Mouse (Mus musculus) stomach, embryonic 15.5 days (tissue): ENCODE data around the gene Gdf3. TPM values are rescaled to one million over a fixed set of nuclear protein-coding genes. Genes with fewer than 3 reads are reported as not detected.

Experiments
- ATAC-seq: fragments of 200-750 bp; cut with Nextera tagmentation; 2 replicates; pipeline ENCODE4 v1.8.0; 2017; ENCODE audit warnings: low read depth, moderate number of reproducible peaks, moderate TSS enrichment; ENCODE audit not compliant: insufficient read depth, low FRiP score
- H3K27ac ChIP-seq: fragments of 300-500 bp; sonication (generic); 2 replicates; pipeline ENCODE4 v1.5.1; 2015; ENCODE audit warnings: mild to moderate bottlenecking, inconsistent platforms
- H3K27me3 ChIP-seq: fragments of 300-500 bp; sonication (generic); replicated peaks from 2 replicates; pipeline ENCODE4 v1.6.1; 2015; ENCODE audit warnings: inconsistent platforms
- H3K36me3 ChIP-seq: fragments of 300-500 bp; sonication (generic); 2 replicates; pipeline ENCODE4 v1.6.1; 2015; ENCODE audit warnings: inconsistent platforms
- H3K4me1 ChIP-seq: fragments of 300-500 bp; sonication (generic); 2 replicates; pipeline ENCODE4 v1.6.1; 2015; ENCODE audit warnings: inconsistent platforms
- H3K4me2 ChIP-seq: fragments of 300-500 bp; sonication (generic); 2 replicates; pipeline ENCODE4 v1.6.1; 2015; ENCODE audit warnings: mild to moderate bottlenecking, inconsistent platforms
- H3K4me3 ChIP-seq: fragments of 300-500 bp; sonication (generic); replicated peaks from 2 replicates; pipeline ENCODE4 v1.5.1; 2015; ENCODE audit warnings: inconsistent platforms
- H3K9ac ChIP-seq: fragments of 300-500 bp; sonication (generic); 2 replicates; pipeline ENCODE4 v1.6.1; 2015; ENCODE audit warnings: inconsistent platforms
- H3K9me3 ChIP-seq: fragments of 300-500 bp; sonication (generic); 2 replicates; pipeline ENCODE4 v1.6.1; 2016; ENCODE audit warnings: inconsistent platforms
- WGBS: fragments of 180-500 bp; shearing (Covaris S2); methylation state at CpG from one replicate; pipeline ENCODE4 v1.1.7; 2015; 5-methylcytosine and 5-hydroxymethylcytosine counted together
- polyA plus RNA-seq: library from polyadenylated mRNA; unstranded; fragments of >200 nt; fragmentation: Nextera tagmentation; extraction: Ambion mirVana; gene quantifications from 2 replicates; pipeline ENCODE4 v1.2.1, GENCODE M21; 2015

The Gdf3 gene
- polyA plus RNA-seq, 1 experiment from 2014 or later = 0.27 TPM

DNA sequence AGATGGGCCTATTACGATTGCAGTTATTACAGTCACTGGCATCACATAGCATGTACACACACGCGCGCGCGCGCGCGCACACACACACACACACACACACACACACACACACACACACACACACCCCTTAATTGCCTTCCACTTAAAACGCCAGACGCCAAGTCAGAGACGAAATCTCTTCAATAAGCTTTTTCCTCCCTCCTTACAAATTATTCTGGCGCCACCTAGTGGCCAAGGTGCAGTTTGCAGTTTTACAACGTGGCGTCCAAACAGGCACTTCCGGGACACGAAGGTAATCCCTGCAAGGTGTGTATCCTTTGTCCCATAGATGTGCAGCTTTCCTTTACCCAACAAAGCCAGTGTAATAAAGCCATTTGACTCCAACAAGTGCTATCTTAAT, 49.5 kb downstream of the Gdf3 start:
- ATAC-seq = peak; percentile 23; the same call in 1 of the 2 replicates
- Histone ChIP-seq H3K4me3 (peak overlapping the region; percentile 16; the same call in 1 of the 2 replicates), H3K9me3 (no peaks in the 10 kb centered on the region), H3K27me3 (0 out of 2 replicates have a peak, but pooled peaks cover 6% of the 10 kb centered on the region), H3K4me2 (peak overlapping the region; percentile 36), H3K36me3 (no peaks in the 10 kb centered on the region), H3K9ac (no peak overlapping the region), H3K27ac (no peak overlapping the region), H3K4me1 (0 out of 2 replicates have a peak, but pooled peaks cover 5% of the 10 kb centered on the region)
- 13% methylated on average over 17 of the region's 17 CpGs for WGBS

- Histone ChIP-seq H3K36me3 (no peaks in the 10 kb centered on the region), H3K9me3 (no peaks in the 10 kb centered on the region), H3K4me2 (peak overlapping the region; percentile 30; the same call in 1 of the 2 replicates), H3K27ac (no peak overlapping the region), H3K4me1 (0 out of 2 replicates have a peak, but pooled peaks cover 5% of the 10 kb centered on the region), H3K4me3 (no peak overlapping the region), H3K9ac (no peak overlapping the region), H3K27me3 (no peaks in the 10 kb centered on the region)
- no peak for ATAC-seq
- WGBS = 24% methylated on average over 15 of the region's 15 CpGs
Observed at GRCm38 (mm10) chr6:122556959-122557561, 52.8 kb downstream of the Gdf3 start.

Other genes with a start within 250 kb of the Gdf3 start
- gene Rimklb, start 111.3 kb downstream of the Gdf3 start, polyA plus RNA-seq = 8.4 and 11.0 TPM in 2 replicates
- gene Mfap5, start 104.2 kb downstream of the Gdf3 start, polyA plus RNA-seq = 41.8 and 50.3 TPM in 2 replicates
- gene Aicda, start 56.3 kb downstream of the Gdf3 start, polyA plus RNA-seq = 0.13 TPM in 1 of 2 replicates, not detected in the other
- gene Apobec1, start 7.6 kb downstream of the Gdf3 start, polyA plus RNA-seq = 4.5 and 5.0 TPM in 2 replicates
- not detected in 2 replicates for gene Dppa3, start 16.3 kb upstream of the Gdf3 start, polyA plus RNA-seq
- 0.08 and 0.46 TPM in 2 replicates for gene Nanog, start 97.4 kb upstream of the Gdf3 start, polyA plus RNA-seq
- gene Slc2a3, start 191.6 kb upstream of the Gdf3 start, polyA plus RNA-seq = 11.0 and 11.9 TPM in 2 replicates
- 5.2 and 5.8 TPM in 2 replicates for gene Foxj2, start 209.8 kb upstream of the Gdf3 start, polyA plus RNA-seq
- gene C3ar1, start 246.1 kb upstream of the Gdf3 start, polyA plus RNA-seq = 2.6 and 3.3 TPM in 2 replicates